Mouse (Mus musculus): Measurements from ENCODE around the gene Pagr1a. TPM values are rescaled to one million over a fixed set of nuclear protein-coding genes. Genes with fewer than 3 reads are reported as not detected.

Pagr1a gene
- polyA plus RNA-seq, 1 experiment: 22.3 TPM

- H3ac ChIP-seq (ENCODE audit: control insufficient read depth, insufficient read length, low read depth): no peak overlapping the region
- peaks cover 8% of the 10 kb centered on the region for H3K36me3 ChIP-seq (ENCODE audit: control insufficient read depth, insufficient read depth)
- H3K79me3 ChIP-seq (ENCODE audit: low read depth): no peaks in the 10 kb centered on the region
- H3K4me3 ChIP-seq (ENCODE audit: insufficient read depth, poor library complexity, severe bottlenecking): no peak overlapping the region
- no peaks in the 10 kb centered on the region for H3K27me3 ChIP-seq (ENCODE audit: control insufficient read depth, insufficient read depth, insufficient read length)
- no peak for TF ChIP-seq MYOG (IDR thresholded peaks at IDR 0.05; ENCODE audit: control insufficient read depth, extremely low read depth, insufficient read length)
- no peak for TF ChIP-seq MYOD1 (IDR thresholded peaks at IDR 0.05; ENCODE audit: control insufficient read depth, insufficient read length, low read depth)
- no peak for TF ChIP-seq CEBPB (IDR thresholded peaks at IDR 0.05; ENCODE audit: low read depth)
- TF ChIP-seq MAX (IDR thresholded peaks at IDR 0.05): no peak
- TF ChIP-seq CTCF (IDR thresholded peaks at IDR 0.05; ENCODE audit: control insufficient read depth, insufficient read depth, insufficient read length): no peak
- no peak for TF ChIP-seq FOSL1 (IDR thresholded peaks at IDR 0.05; ENCODE audit: insufficient read depth, low read length, poor library complexity, severe bottlenecking)
- TF ChIP-seq USF1 (IDR thresholded peaks at IDR 0.05; ENCODE audit: low read depth): no peak
- H3K79me2 ChIP-seq (ENCODE audit: control insufficient read depth, insufficient read depth): no peaks in the 10 kb centered on the region
Measured at GRCm38 (mm10) chr7:126984667-126985444, 32.3 kb downstream of the Pagr1a start.

GRCm38 (mm10) chr7:126983113-126983512 is 34.0 kb downstream of the Pagr1a start:
- Histone ChIP-seq H3ac (ENCODE audit: control insufficient read depth, insufficient read length, low read depth) (no peak overlapping the region), H3K79me3 (ENCODE audit: low read depth) (no peaks in the 10 kb centered on the region), H3K27me3 (ENCODE audit: control insufficient read depth, insufficient read depth, insufficient read length) (no peaks in the 10 kb centered on the region), H3K36me3 (ENCODE audit: control insufficient read depth, insufficient read depth) (peaks cover 24% of the 10 kb centered on the region), H3K4me3 (ENCODE audit: insufficient read depth, poor library complexity, severe bottlenecking) (no peak overlapping the region), H3K79me2 (ENCODE audit: control insufficient read depth, insufficient read depth) (peaks cover 9% of the 10 kb centered on the region)
- no peak for TF ChIP-seq CTCF (IDR thresholded peaks at IDR 0.05; ENCODE audit: control insufficient read depth, insufficient read depth, insufficient read length)
- TF ChIP-seq FOSL1 (IDR thresholded peaks at IDR 0.05; ENCODE audit: insufficient read depth, low read length, poor library complexity, severe bottlenecking): no peak
- TF ChIP-seq MAX (IDR thresholded peaks at IDR 0.05): no peak
- TF ChIP-seq MYOD1 (IDR thresholded peaks at IDR 0.05; ENCODE audit: control insufficient read depth, insufficient read length, low read depth): no peak
- no peak for TF ChIP-seq MYOG (IDR thresholded peaks at IDR 0.05; ENCODE audit: control insufficient read depth, extremely low read depth, insufficient read length)
- no peak for TF ChIP-seq USF1 (IDR thresholded peaks at IDR 0.05; ENCODE audit: low read depth)
- TF ChIP-seq CEBPB (IDR thresholded peaks at IDR 0.05; ENCODE audit: low read depth): no peak

GRCm38 (mm10) chr7:126982054-126982453 is 35.1 kb downstream of the Pagr1a start:
- no peaks in the 10 kb centered on the region for H3K27me3 ChIP-seq (ENCODE audit: control insufficient read depth, insufficient read depth, insufficient read length)
- H3K4me3 ChIP-seq (ENCODE audit: insufficient read depth, poor library complexity, severe bottlenecking): no peak overlapping the region
- TF ChIP-seq MAX (IDR thresholded peaks at IDR 0.05) (no peak), CTCF (IDR thresholded peaks at IDR 0.05; ENCODE audit: control insufficient read depth, insufficient read depth, insufficient read length) (no peak), MYOG (IDR thresholded peaks at IDR 0.05; ENCODE audit: control insufficient read depth, extremely low read depth, insufficient read length) (no peak), CEBPB (IDR thresholded peaks at IDR 0.05; ENCODE audit: low read depth) (no peak), MYOD1 (IDR thresholded peaks at IDR 0.05; ENCODE audit: control insufficient read depth, insufficient read length, low read depth) (no peak), USF1 (IDR thresholded peaks at IDR 0.05; ENCODE audit: low read depth) (no peak), FOSL1 (IDR thresholded peaks at IDR 0.05; ENCODE audit: insufficient read depth, low read length, poor library complexity, severe bottlenecking) (no peak)
- H3K79me2 ChIP-seq (ENCODE audit: control insufficient read depth, insufficient read depth): peaks cover 20% of the 10 kb centered on the region
- peaks cover 27% of the 10 kb centered on the region for H3K36me3 ChIP-seq (ENCODE audit: control insufficient read depth, insufficient read depth)
- H3K79me3 ChIP-seq (ENCODE audit: low read depth): peaks cover 3% of the 10 kb centered on the region
- H3ac ChIP-seq (ENCODE audit: control insufficient read depth, insufficient read length, low read depth): no peak overlapping the region

- Histone ChIP-seq H3K4me3 (ENCODE audit: insufficient read depth, poor library complexity, severe bottlenecking) (no peak overlapping the region), H3K36me3 (ENCODE audit: control insufficient read depth, insufficient read depth) (peaks cover 22% of the 10 kb centered on the region), H3K27me3 (ENCODE audit: control insufficient read depth, insufficient read depth, insufficient read length) (no peaks in the 10 kb centered on the region), H3ac (ENCODE audit: control insufficient read depth, insufficient read length, low read depth) (no peak overlapping the region), H3K79me2 (ENCODE audit: control insufficient read depth, insufficient read depth) (peaks cover 24% of the 10 kb centered on the region), H3K79me3 (ENCODE audit: low read depth) (peaks cover 4% of the 10 kb centered on the region)
- TF ChIP-seq MAX (IDR thresholded peaks at IDR 0.05) (no peak), MYOG (IDR thresholded peaks at IDR 0.05; ENCODE audit: control insufficient read depth, extremely low read depth, insufficient read length) (no peak), USF1 (IDR thresholded peaks at IDR 0.05; ENCODE audit: low read depth) (no peak), FOSL1 (IDR thresholded peaks at IDR 0.05; ENCODE audit: insufficient read depth, low read length, poor library complexity, severe bottlenecking) (no peak), CEBPB (IDR thresholded peaks at IDR 0.05; ENCODE audit: low read depth) (no peak), CTCF (IDR thresholded peaks at IDR 0.05; ENCODE audit: control insufficient read depth, insufficient read depth, insufficient read length) (no peak), MYOD1 (IDR thresholded peaks at IDR 0.05; ENCODE audit: control insufficient read depth, insufficient read length, low read depth) (no peak)
Measured at GRCm38 (mm10) chr7:126981601-126982000, 35.6 kb downstream of the Pagr1a start.

- no peak overlapping the region for H3ac ChIP-seq (ENCODE audit: control insufficient read depth, insufficient read length, low read depth)
- no peak overlapping the region for H3K4me3 ChIP-seq (ENCODE audit: insufficient read depth, poor library complexity, severe bottlenecking)
- H3K36me3 ChIP-seq (ENCODE audit: control insufficient read depth, insufficient read depth): peaks cover 21% of the 10 kb centered on the region
- no peak for TF ChIP-seq CTCF (IDR thresholded peaks at IDR 0.05; ENCODE audit: control insufficient read depth, insufficient read depth, insufficient read length)
- no peak for TF ChIP-seq USF1 (IDR thresholded peaks at IDR 0.05; ENCODE audit: low read depth)
- no peak for TF ChIP-seq FOSL1 (IDR thresholded peaks at IDR 0.05; ENCODE audit: insufficient read depth, low read length, poor library complexity, severe bottlenecking)
- TF ChIP-seq MYOD1 (IDR thresholded peaks at IDR 0.05; ENCODE audit: control insufficient read depth, insufficient read length, low read depth): no peak
- no peak for TF ChIP-seq CEBPB (IDR thresholded peaks at IDR 0.05; ENCODE audit: low read depth)
- no peaks in the 10 kb centered on the region for H3K27me3 ChIP-seq (ENCODE audit: control insufficient read depth, insufficient read depth, insufficient read length)
- peaks cover 6% of the 10 kb centered on the region for H3K79me3 ChIP-seq (ENCODE audit: low read depth)
- H3K79me2 ChIP-seq (ENCODE audit: control insufficient read depth, insufficient read depth): peaks cover 28% of the 10 kb centered on the region
Measured at GRCm38 (mm10) chr7:126978841-126979240, 38.3 kb downstream of the Pagr1a start.

Data from C2C12 (cell line).